Mouse (Mus musculus) heart, adult 2 months (tissue): ENCODE results near the gene Spcs2.

Experiments used
- CTCF ChIP-seq: fragments of 200-600 bp; IDR thresholded peaks from 2 replicates; pipeline ENCODE4 v1.8.1; 2022; ENCODE audit warnings: antibody characterized with exemption, mild to moderate bottlenecking, moderate library complexity
- POLR2A ChIP-seq: fragments of 200-500 bp; IDR thresholded peaks from 2 replicates; pipeline ENCODE4 v1.6.1; 2011; ENCODE audit warnings: mild to moderate bottlenecking, low read depth, low read length, control low read depth; ENCODE audit not compliant: insufficient read depth

DNA sequence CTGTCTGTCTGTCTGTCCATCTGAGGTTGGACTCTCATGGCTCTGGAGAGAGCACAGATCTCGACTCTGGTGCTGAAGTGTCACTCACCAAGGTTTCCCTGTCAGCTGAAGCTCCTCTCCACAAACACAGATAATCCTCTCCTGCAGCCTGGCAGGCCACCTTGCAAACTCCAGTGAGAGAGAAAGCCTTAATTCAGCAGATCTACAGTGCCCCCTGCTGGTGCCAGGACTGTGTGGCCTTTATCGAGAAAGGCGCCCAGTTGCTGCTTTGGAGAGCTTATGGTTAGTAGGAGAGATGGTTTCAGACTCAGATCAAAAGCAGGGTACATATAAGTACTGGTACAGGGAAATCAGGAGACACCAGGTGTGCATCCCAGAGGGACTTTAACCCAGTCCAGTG, 13.1 kb upstream of the Spcs2 start:
- peak; percentile 93 for TF ChIP-seq CTCF
- no peak for TF ChIP-seq POLR2A
